Mouse (Mus musculus): ENCODE data around the gene 1300017J02Rik.

1300017J02Rik gene

GRCm38 (mm10) chr9:103274819-103275218 is 30.1 kb downstream of the 1300017J02Rik start:
- DNase-seq (ENCODE audit: low spot score in 2 of 2), result no peak

GRCm38 (mm10) chr9:103271104-103271503 is 33.8 kb downstream of the 1300017J02Rik start:
- DNase-seq (ENCODE audit: low spot score in 2 of 2), result no peak

GRCm38 (mm10) chr9:103265778-103266177 is 39.1 kb downstream of the 1300017J02Rik start:
- no peak for DNase-seq (ENCODE audit: low spot score in 2 of 2)

- DNase-seq (ENCODE audit: low spot score in 2 of 2), result peak; percentile 37 to 47
Measured at GRCm38 (mm10) chr9:103252906-103253305, 52.0 kb downstream of the 1300017J02Rik start.

GRCm38 (mm10) chr9:103248618-103249017 is 56.3 kb downstream of the 1300017J02Rik start:
- no peak for DNase-seq (ENCODE audit: low spot score in 2 of 2)

GRCm38 (mm10) chr9:103246526-103247168 is 58.2 kb downstream of the 1300017J02Rik start:
- no peak for DNase-seq (ENCODE audit: low spot score in 2 of 2)

- no peak for DNase-seq (ENCODE audit: low spot score in 2 of 2)
Measured at GRCm38 (mm10) chr9:103243640-103244039, 61.2 kb downstream of the 1300017J02Rik start.

- no peak for DNase-seq (ENCODE audit: low spot score in 2 of 2)
Measured at GRCm38 (mm10) chr9:103241206-103241605, 63.7 kb downstream of the 1300017J02Rik start.

- no peak for DNase-seq (ENCODE audit: low spot score in 2 of 2)
Measured at GRCm38 (mm10) chr9:103239471-103239870, 65.4 kb downstream of the 1300017J02Rik start.

- DNase-seq (ENCODE audit: low spot score in 2 of 2), result no peak
Measured at GRCm38 (mm10) chr9:103234565-103235165, 70.2 kb downstream of the 1300017J02Rik start.

- DNase-seq (ENCODE audit: low spot score in 2 of 2), result no peak
Measured at GRCm38 (mm10) chr9:103234059-103234458, 70.8 kb downstream of the 1300017J02Rik start.

GRCm38 (mm10) chr9:103233006-103233395 is 71.9 kb downstream of the 1300017J02Rik start:
- no peak for DNase-seq (ENCODE audit: low spot score in 2 of 2)

GRCm38 (mm10) chr9:103232232-103233005 is 72.5 kb downstream of the 1300017J02Rik start:
- DNase-seq (ENCODE audit: low spot score in 2 of 2), result no peak

GRCm38 (mm10) chr9:103230151-103230951 is 74.5 kb downstream of the 1300017J02Rik start, which contains the start of the genes Gm20425 and Trf:
Gene Gm20425 (minus strand): TSS chr9:103230307.
Gene Trf (minus strand): TSS chr9:103230444.
- peak; percentile 67 to 69 for DNase-seq (ENCODE audit: low spot score in 2 of 2)

GRCm38 (mm10) chr9:103229037-103229867 is 75.6 kb downstream of the 1300017J02Rik start:
- no peak for DNase-seq (ENCODE audit: low spot score in 2 of 2)

- DNase-seq (ENCODE audit: low spot score in 2 of 2), result no peak
Measured at GRCm38 (mm10) chr9:103228370-103229003, 76.4 kb downstream of the 1300017J02Rik start.

- no peak for DNase-seq (ENCODE audit: low spot score in 2 of 2)
Measured at GRCm38 (mm10) chr9:103227760-103228159, 77.1 kb downstream of the 1300017J02Rik start.

- DNase-seq (ENCODE audit: low spot score in 2 of 2), result no peak
Measured at GRCm38 (mm10) chr9:103226806-103227205, 78.1 kb downstream of the 1300017J02Rik start.

- DNase-seq (ENCODE audit: low spot score in 2 of 2), result no peak
Measured at GRCm38 (mm10) chr9:103225464-103225863, 79.4 kb downstream of the 1300017J02Rik start.

GRCm38 (mm10) chr9:103224721-103225120 is 80.2 kb downstream of the 1300017J02Rik start:
- DNase-seq (ENCODE audit: low spot score in 2 of 2), result no peak
